Mouse (Mus musculus) lung, adult 2 months (tissue): ENCODE measurements around the gene Rnf182.

Source experiments
- CTCF ChIP-seq: fragments of 200-500 bp; IDR thresholded peaks from 2 replicates; pipeline ENCODE4 v1.5.1; 2011; ENCODE audit warnings: mild to moderate bottlenecking, low read length, control low read depth; ENCODE audit not compliant: insufficient read depth
- POLR2A ChIP-seq: fragments of 200-500 bp; IDR thresholded peaks from 2 replicates; pipeline ENCODE4 v1.6.1; 2011; ENCODE audit warnings: low read depth, mild to moderate bottlenecking, control low read depth, low read length, borderline replicate concordance; ENCODE audit errors: extremely low read depth

DNA sequence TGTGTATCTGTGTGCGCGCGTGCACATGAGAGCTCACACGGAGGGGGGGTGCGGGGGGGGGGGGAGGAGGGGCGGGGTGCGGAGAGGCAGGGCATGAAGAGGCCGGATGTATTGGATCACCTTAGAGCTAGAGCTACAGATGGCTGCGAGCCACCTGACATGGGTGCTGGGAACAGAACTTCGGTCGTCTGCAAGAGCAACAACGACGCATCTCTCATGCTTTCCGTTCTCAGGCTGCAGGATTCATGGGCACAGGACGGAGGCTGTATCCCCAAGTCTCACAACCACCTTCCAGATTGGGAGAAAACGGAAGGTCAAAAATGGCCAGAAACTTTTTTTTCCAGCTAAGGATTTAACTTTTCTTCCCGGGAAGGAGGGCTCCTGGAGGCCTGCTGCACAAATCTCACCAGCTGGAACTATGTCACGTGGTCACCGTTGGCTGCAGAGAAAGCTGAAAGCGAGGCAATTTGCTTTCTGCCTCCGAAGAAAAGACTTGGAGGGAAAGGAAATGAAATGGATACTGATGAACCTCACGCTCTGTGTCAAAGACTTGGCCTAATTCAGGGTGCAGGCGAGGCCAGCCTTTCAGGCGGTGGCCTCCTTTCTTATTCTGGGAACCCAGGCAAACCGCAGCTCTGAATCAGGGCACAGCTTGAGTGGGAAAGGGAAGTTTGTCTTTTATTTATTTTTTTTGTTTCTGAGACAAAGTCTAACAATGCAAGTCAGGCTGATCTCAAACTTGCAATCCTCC is 48.2 kb upstream of the Rnf182 start:
- TF ChIP-seq CTCF (no peak), POLR2A (no peak)
